Mouse (Mus musculus): Measurements from ENCODE around the gene Ccdc60. TPM values are rescaled to one million over a fixed set of nuclear protein-coding genes. Genes with fewer than 3 reads are reported as not detected.

Gene Ccdc60
- total RNA-seq, 2 experiments from 2014 or later, result not detected

DNA sequence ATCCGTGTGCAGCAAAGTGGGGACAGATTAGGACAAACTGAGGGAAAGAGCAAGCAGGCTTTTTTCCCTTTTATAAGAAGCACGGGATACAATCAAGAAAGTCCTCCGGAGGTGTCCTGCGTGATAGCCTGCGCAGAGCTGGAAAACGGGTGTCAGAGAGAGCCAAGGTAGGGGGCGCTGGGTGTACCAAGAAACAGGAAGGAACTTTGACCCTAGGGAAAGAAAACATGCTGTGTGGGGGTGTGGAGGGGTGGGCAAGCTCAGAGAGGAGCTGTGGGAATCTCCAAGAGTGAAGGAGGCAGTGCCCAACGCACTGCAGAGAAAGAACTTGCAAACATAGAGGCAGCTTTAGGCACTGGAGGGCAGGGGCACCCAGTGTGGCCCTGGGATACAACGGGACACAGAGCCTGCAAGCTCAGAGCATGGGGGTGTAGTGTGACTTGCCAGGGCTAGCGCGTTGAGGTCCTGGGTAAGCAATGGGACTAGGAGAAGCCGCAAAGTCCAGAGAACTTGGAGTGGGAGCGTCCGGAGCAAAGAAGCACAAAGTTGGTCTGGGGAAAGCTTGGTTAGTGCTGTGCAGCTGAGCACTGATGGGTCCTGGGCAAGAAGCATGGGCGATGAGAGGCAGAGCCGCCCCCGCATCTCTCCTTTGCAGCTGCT lies 206.4 kb downstream of the Ccdc60 start:
- ATAC-seq (replicated peaks; ENCODE audit: low FRiP score, poor library complexity, severe bottlenecking), result no peak

DNA sequence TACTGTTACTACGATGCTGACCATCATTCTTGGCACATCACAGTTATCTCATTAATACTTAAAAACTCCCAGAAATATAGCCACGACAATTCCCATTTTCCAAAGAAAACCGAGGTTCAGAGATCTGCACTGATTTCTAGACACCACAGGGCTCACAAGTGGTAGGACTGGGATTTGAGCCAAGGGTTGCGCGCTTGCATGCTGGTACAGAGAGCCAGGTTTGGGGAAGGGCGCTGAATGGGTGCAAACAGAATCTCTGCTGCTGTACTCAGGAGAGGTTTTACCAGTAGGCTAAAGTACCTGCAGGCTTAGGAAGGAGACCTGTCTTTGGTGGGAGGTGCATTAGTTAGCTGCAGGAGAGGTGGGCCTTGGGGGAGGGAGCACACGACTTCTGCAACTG lies 207.2 kb downstream of the Ccdc60 start:
- no peak for ATAC-seq (replicated peaks; ENCODE audit: low FRiP score, poor library complexity, severe bottlenecking)

DNA sequence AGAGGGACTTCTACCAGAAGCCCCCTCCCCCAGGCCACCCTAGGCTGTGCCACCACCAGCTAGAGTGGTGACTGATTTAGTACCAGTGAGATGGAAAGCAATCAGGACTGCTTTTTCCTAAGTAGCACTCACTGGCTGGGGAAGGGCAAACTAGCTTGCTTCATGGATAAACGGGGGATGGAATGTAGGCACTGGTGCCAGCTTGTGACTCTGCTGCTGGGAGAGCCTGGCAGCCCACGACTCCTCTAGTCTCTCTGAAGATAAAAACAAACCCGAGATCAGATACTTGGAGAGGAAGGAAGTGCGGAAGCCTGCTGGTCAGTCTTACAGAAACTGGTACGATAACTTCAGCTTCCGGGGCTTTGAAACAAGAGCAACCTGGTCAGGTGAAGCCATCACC lies 208.0 kb downstream of the Ccdc60 start:
- ATAC-seq (replicated peaks; ENCODE audit: low FRiP score, poor library complexity, severe bottlenecking), result no peak

Other genes with a start within 250 kb of the Ccdc60 start
- not detected in 2 replicates for gene Tmem233, start 205.7 kb downstream of the Ccdc60 start, total RNA-seq (2015; ENCODE audit: low replicate concordance)
- not detected in 2 replicates for gene Tmem233, start 205.7 kb downstream of the Ccdc60 start, total RNA-seq (2017; ENCODE audit: low replicate concordance)
- not detected in 2 replicates for gene Hspb8, start 133.9 kb upstream of the Ccdc60 start, total RNA-seq (2015; ENCODE audit: low replicate concordance)
- not detected in 2 replicates for gene Hspb8, start 133.9 kb upstream of the Ccdc60 start, total RNA-seq (2017; ENCODE audit: low replicate concordance)